Mouse (Mus musculus): ENCODE results near the gene Vps37b.

DNA sequence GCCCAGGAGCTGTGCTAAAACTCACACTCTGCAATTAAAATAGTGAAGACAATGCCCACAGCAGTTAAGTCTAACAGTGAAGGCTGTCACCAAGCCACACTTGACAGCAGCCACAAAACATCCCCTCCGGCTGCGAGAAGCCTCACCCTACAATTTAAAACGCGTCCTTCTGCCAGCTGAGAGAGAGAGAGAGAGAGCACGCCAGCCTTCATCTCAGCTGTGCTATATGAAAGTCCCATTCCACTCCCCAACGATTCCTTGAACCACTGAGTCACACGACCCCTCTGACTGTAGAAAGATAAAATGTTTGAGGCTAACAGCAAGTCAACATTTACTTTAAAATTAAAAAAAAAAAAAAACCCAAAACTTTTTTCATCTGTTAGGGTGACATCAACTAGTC is 3.4 kb downstream of the Vps37b start:
- TF ChIP-seq CTCF (IDR thresholded peaks at IDR 0.05; ENCODE audit: borderline replicate concordance, control insufficient read depth, extremely low read depth, insufficient read depth, low read length, poor library complexity) (no peak), POLR2A (IDR thresholded peaks at IDR 0.05; ENCODE audit: control insufficient read depth, extremely low read depth, insufficient read depth, low read length, poor library complexity) (no peak)

Data from thymus, adult 2 months (tissue).